Mouse (Mus musculus) R1 (cell line): ENCODE measurements at regions not wholly inside any gene's neighbourhood (a gene's known extent, or its start where the extent isn't known, plus 50 kb on each side); places are given as distances from the start of the nearest gene placed in this dataset.
A peak's percentile ranks its signal among the peaks of the same experiment; 100 is the strongest.

Source experiments
- DNase-seq: peaks from one replicate; pipeline ENCODE4 v3.0.0-alpha.2; 2018; ENCODE audit warnings: low read depth, low spot score

DNA sequence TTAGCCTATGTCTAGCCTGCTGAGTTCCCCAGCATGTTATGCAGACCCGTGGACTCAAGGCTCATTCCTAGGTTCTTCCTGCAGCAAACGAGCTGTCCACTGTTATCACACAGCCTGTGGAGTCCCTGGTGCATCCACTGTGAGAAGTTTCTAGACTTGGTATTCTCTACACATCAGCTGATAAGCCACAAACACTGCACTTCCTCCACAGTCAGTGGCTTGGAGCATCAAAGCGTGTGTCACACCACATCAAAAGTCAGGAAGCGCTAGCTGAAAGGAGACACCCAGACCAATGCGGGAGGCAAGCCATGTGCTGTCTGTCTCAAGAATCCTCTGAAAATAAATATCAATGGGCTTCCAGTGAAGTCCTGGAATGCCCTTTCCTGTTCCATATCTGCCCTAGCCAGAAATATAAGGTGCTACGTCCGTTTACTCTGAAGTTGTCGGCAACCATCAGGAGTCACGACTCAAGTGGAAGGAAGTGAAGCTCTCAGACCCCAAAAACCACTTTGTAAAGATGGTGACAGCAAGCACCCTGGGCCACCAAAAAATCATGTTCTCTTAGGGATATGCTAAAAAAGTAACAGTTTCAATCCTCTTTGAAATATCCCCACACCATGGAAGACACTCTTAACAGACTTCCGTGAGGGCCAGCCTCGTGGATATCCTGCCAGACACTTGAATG lies 227.7 kb downstream of the Adgrl2 start:
- DNase-seq = no peak

DNA sequence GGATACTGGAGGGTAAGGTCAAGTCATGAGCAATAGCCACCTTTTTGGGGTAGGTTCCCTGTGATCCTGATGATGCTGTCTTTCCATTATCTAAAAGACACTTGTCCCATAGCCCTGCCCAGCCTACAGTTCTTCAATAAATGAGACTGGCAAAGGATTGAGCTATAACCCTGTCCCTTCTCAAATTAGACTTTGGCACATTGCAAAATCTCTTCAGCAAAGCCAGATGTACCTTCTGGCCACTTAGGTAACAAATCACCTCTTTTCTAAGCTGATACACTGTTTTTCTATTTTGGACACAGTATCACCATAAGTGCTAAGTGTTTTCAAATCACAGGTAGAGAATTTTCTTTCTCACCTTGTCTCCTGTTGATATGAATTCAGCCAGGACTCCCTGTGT lies 228.8 kb downstream of the Adgrl2 start:
- DNase-seq = no peak

DNA sequence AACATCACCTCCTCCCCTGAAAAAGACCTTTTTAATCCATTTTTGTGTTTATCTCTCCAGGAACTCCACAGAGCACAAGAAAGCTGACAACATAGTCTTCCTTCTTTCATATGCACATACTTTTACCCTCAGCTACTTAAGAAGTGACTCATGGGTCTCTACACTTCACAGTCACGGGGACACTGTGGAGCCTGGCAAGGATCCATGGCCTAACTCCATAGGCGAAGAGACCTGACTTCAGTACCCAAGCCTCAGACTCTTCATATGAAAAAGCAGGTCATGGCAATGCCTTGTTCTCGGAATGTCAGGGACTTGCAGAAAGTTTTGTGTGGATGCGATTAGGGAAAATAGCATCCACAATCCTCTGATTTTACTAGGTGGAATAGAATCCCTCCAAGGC lies 230.9 kb downstream of the Adgrl2 start:
- no peak for DNase-seq

DNA sequence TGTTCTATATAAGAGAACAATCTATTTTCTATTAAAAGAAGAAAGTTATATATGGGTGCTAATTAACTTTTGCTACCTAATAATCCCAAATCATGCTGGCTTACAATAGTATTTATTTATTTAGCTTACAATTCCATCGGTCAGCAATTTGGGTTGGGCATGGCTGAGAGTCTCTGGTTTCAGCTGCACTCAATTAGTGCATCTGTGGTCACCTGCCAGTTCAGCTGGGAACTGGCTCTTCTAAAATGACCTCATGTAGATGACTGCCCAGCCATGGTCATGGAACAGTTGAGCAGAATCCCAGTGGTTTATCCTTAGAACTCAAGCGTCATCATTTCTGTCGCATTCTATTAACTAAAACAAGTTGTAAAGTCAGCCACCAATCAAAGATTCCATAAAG lies 244.1 kb downstream of the Adgrl2 start:
- DNase-seq = no peak

- DNase-seq = no peak
These were observed 245.7 kb downstream of the Adgrl2 start for GRCm38 (mm10) chr3:148744651-148745050.

GRCm38 (mm10) chr3:148734194-148734749 lies 256.1 kb downstream of the Adgrl2 start:
- no peak for DNase-seq

GRCm38 (mm10) chr3:148733227-148733854 lies 257.0 kb downstream of the Adgrl2 start:
- no peak for DNase-seq

GRCm38 (mm10) chr3:148731436-148731835 lies 258.9 kb downstream of the Adgrl2 start:
- DNase-seq = no peak

- DNase-seq = no peak
These were observed 261.1 kb downstream of the Adgrl2 start for GRCm38 (mm10) chr3:148729242-148729680.

DNA sequence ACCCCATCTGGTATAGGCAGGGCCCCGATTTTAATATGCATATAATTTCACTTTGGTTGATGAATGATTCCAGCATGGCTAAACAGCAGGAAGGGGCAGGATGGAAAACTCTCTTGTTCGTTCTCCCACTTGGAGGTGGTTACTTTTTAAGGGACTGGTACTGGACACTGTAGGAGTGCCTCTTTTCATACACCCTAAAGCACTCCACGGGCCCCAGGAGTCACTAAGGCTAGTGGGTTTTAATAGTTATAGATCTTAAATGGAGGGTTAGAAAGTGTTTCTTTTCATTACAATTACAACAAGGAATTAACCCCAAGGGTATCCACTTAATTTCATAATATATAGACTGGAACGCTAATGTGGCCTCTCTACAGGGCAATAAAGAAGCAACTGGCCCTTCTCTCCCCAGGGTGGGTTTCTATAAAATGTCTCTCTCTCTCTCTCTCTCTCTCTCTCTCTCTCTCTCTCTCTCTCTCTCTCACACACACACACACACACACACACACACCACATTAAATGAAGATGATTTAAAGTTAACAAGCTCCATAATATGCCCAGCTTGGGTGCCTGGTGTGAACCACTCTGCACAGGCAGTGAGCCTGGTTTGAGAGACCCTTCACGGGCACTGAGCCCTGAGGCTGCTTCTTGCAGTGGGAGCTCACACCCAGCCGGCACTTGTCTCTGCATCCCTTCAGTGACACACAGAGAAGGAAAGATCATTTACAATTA lies 261.7 kb downstream of the Adgrl2 start:
- no peak for DNase-seq

DNA sequence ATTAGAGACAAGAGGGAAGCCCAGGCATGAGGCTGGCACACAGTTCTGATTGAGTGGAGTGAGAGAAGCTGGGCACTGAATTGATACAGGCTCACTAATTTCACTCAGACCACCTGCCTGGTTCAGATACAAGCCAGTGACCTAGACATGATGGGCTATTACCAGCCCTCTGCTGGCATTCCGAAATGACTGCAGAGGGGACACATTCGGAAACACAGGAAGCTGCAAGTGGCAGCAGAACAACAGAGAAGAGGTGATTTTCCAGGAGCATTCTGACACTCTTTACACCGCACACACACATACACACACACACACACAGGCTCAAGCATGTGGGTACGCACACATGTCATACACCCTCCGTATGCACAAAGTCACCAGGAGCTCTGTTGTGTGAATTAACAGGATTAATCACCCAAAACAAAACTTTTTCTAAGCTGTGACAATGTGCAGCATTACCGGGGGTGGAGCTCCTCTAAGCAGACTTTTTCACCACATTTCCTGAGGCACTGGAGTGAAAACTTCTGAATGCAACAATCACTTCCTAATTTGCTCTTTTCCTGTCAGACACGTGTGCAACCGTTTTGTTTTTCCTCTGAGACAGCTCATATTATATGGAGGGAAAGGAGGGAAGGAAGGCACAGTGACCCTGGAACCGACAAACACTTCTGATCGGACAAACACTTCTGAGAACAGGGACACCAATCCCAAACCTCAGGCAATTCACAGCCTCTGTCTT lies 263.6 kb downstream of the Adgrl2 start:
- DNase-seq = no peak

GRCm38 (mm10) chr3:148696555-148696954 lies 293.8 kb downstream of the Adgrl2 start:
- DNase-seq = no peak

- no peak for DNase-seq
These were observed 294.9 kb downstream of the Adgrl2 start for GRCm38 (mm10) chr3:148695453-148695852.

- no peak for DNase-seq
These were observed 307.2 kb downstream of the Adgrl2 start for GRCm38 (mm10) chr3:148683181-148683580.

DNA sequence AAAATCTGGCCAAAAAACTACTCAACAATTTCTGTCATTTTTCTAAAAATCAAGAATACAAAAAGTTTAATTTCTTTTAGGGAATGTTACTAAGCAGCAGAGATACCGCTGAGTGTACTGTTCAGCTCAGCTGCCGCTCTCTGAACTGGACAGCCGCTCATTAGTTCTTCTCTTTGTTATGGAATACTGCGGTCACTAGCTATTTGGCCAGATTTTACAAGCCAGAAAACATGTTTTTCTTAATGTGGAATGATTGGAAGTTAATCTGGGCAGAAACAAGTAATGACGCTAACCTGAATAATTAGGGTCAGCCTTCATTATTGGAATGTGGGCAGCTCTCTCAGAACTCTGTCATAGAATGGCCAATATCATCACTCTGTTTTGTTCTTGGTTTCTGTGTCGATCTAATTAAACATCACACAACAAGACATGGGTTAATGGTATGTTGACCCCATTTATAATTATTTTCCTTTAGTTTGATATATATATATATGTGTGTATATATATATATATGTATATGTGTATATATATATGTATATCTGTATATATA lies 307.8 kb downstream of the Adgrl2 start:
- no peak for DNase-seq

- no peak for DNase-seq
These were observed 309.2 kb downstream of the Adgrl2 start for GRCm38 (mm10) chr3:148681186-148681585.

DNA sequence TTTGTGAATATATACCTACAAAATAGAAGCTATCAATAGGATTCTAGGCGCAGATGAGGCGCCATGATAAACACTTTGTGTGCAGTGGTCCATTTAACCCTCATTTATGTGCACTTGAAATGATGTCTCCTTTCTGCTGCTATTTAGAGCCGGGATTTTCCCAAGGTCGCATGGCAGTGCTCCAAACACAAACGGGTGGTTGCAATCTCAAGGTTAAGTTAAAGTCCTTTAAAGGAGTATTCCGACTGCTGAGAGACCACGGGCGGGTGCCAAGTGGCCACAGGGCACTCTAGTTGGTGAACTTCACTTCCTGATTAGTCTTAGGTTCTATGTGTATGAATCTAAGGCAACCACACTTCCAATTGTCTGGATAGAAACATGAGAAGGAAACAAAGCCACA lies 309.6 kb downstream of the Adgrl2 start:
- no peak for DNase-seq

DNA sequence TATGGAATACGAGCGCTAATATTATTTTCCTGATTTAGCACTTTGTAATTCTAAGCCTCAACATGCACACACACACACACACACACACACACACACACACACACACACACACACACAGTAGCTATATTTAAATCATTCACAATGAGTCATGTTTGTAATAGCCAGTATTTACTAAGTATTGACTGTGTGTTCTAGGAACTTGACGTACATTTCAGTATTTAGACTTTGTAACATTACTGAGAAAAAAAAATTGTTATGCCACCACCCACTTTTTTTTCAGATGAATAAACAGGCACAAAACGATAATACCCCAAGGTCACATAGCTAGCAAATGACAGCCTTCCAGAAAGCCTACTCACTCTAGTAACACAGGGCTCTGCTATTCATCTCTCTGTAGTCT lies 310.3 kb downstream of the Adgrl2 start:
- DNase-seq = no peak

DNA sequence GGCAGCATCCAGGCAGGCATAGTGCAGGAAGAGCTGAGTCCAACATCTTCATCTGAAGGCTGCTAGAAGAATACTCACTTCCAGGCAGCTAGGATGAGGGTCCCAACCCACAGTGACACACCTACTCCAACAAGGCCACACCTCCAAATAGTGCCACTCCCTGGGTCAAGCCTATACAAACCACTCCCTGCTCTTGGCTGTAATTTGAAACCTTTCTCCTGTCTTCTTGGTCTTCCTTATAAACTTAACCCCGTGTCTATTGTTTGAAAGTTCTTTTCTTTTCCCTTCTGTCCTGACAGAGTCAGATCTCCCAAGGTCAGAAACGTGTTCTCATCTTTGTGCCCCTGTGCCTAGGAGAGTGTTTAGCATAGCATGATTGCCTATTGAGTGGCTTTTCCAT lies 311.2 kb downstream of the Adgrl2 start:
- DNase-seq = peak; percentile 85

- peak; percentile 50 for DNase-seq
These were observed 314.3 kb downstream of the Adgrl2 start for GRCm38 (mm10) chr3:148676025-148676424.

DNA sequence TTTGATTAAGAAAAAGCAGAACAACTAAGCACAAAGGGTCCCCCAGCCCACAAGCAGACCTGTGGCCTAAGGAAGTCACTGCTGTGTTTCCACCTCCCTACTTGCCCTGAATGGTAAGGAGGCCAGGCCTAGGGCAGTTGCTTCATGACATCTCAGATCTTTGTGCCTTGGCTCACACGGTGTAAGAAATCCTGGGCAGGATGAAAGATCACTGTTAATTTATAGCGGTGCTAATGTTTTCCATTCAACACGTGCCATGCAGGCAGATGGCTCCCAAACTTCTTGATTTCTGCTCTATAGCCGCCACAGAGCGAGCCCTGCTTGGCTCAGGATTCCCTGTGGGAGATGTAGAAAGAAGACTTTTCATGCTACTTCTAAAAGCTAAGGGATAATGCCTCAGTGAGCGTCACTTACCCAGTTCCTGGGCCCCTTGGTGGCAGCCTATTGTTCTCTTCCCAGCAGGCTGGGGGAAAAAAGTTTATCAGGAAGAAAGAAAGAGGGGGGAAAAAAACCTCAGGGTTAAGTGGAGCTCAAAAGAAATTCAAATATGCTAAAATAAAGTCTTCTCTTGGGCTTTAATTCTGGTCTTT lies 327.4 kb downstream of the Adgrl2 start:
- DNase-seq = peak; percentile 47
